Mouse (Mus musculus): ENCODE data around the gene Socs3.

DNA sequence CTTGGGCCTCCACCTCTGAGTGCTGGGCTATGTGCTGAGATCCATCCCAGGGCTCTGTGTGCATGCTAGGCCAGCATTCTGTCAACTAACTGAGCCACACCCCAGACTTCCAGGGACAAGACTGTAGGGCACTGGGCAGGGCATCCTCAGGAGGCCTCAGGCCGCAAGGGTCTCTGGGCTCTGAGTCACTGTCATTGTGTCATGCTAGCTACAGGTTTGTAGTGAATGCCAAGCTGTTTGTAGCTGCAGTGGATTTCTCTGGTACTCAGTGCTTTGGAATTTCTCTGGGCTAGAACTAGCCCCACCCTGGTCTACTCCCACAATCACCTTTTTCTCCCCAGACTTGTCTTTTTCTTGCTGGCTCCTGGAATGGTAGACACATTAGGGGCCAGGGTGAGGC lies 42.7 kb upstream of the Socs3 start:
- no peak for TF ChIP-seq POLR2A (IDR thresholded peaks at IDR 0.05; ENCODE audit: insufficient read depth, low read depth, low read length)
- no peak for TF ChIP-seq CTCF (IDR thresholded peaks at IDR 0.05; ENCODE audit: insufficient read depth, low read depth, low read length)
